Mouse (Mus musculus) splenic B cell, adult 2 months (primary cell): Measurements from ENCODE around the gene Olfr214.
"Not testable (repeated sequence)": the region's sequence is repeated elsewhere in the genome, so short reads cannot be mapped to it uniquely, and the experiment has no call there.

Experiments
- DNase-seq: peaks from one replicate; pipeline ENCODE4 v3.0.0-alpha.2; 2011; ENCODE audit warnings: low read depth, low spot score
- H3K27me3 ChIP-seq: 2 replicates; pipeline ENCODE4 v1.6.1; 2012; ENCODE audit warnings: mild to moderate bottlenecking, low read length, moderate library complexity, mixed read lengths; ENCODE audit not compliant: control insufficient read depth, poor library complexity, insufficient read depth, severe bottlenecking
- H3K36me3 ChIP-seq: 2 replicates; pipeline ENCODE4 v1.6.1; 2012; ENCODE audit warnings: mild to moderate bottlenecking, low read length, moderate library complexity, mixed read lengths; ENCODE audit not compliant: control insufficient read depth, poor library complexity, insufficient read depth, severe bottlenecking

Gene Olfr214

DNA sequence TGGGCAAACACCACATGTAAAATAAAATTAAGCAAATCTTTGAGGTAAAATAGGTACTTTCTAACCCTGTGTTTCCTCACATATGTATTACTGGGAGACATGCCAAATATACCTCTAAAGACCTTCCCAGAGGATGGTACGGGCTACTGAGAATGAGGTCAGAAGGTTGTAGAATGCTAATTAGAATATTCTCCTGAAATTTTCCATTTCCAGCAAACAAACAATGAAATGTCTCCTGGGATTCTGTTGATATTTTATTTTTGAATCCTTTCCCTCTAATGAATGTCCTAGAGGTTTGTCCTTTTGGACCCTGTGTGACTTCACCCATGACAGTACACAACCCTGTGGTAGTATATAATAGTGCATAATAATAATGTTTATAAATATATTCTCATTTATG is at the start of gene Olfr214:
Olfr214 (plus strand) TSS at position 301 of the 400 bp plus-strand sequence.
- no peaks in the 10 kb centered on the region for H3K36me3 ChIP-seq
- H3K27me3 ChIP-seq: no peaks in the 10 kb centered on the region
- DNase-seq: no peak

- not testable (repeated sequence) for DNase-seq, H3K36me3 ChIP-seq, H3K27me3 ChIP-seq
Observed at GRCm38 (mm10) chr6:116506302-116507003, 47.6 kb upstream of the Olfr214 start, which contains the start of gene Olfr212. Gene Olfr212, plus strand, starts transcription at chr6:116506516.

DNA sequence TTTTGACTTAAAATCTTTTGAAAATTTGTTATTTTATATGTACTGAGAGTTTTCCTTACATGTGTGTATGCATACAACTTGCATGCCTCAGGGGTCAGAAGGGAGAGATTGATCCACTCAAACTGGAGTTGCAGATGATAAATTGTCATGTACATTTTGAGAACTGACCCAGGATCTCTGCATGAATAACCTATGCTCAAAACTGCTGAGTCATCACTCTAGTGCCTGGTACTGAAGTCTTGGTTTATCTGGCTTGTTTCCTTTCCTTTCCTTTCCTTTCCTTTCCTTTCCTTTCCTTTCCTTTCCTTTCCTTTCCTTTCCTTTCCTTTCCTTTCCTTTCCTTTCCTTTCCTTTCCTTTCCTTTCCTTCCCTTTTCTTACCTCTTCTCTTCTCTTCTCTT is 39.2 kb upstream of the Olfr214 start:
- DNase-seq: no peak
- Histone ChIP-seq H3K36me3 (no peaks in the 10 kb centered on the region), H3K27me3 (no peaks in the 10 kb centered on the region)

- H3K36me3 ChIP-seq: no peaks in the 10 kb centered on the region
- no peaks in the 10 kb centered on the region for H3K27me3 ChIP-seq
- no peak for DNase-seq
Observed at GRCm38 (mm10) chr6:116538156-116538555, 15.9 kb upstream of the Olfr214 start, which contains the start of gene Olfr213. Gene Olfr213, plus strand, starts transcription at chr6:116538456.

DNA sequence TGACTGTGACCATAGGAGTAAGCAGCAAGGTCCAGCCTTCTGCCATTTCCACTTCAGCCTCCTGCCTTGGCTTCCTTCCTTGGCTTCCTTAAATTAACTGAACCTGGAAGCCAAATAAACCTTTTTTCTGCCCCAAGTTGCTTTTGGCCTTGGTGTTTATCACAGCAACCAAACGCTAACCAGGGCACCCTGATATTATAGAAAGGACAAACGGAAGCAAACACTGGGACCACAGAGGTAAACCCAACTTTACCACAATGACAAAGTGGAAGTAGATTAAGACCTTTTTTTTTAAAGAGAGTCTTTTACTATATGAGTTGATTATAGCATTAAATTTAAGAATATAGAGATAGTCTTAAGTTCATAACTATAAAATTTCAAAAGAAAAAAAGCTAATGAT is 11.5 kb upstream of the Olfr214 start:
- no peak for DNase-seq
- no peaks in the 10 kb centered on the region for H3K27me3 ChIP-seq

GRCm38 (mm10) chr6:116550841-116551240 is 3.2 kb upstream of the Olfr214 start, which contains the start of gene Gm5580:
Gene Gm5580, plus strand, starts transcription at chr6:116551141.
- not testable (repeated sequence) for H3K36me3 ChIP-seq, H3K27me3 ChIP-seq, DNase-seq

More for the DNA sequence above, 11.5 kb upstream of the Olfr214 start:
- H3K36me3 ChIP-seq: no peaks in the 10 kb centered on the region

DNA sequence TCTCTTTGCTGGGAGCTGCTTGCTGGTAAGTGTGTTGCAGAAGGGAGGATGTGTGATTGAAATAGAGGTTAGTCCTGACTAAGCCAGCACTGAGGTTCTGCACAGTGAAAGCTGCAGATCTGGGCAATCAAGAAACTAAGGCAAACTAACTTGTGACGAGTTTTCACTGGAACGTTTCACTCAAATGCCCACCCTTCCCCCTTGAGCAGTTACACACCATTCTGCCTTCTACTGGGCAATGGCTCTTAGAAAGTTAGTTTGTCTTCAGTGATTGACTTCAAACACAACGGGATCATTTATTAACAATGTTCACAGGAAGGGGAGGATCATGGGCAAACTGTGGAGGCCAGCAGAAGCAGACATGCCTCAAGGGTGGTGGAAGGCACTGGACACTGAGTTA is 917 bp downstream of the Olfr214 start:
- no peaks in the 10 kb centered on the region for H3K27me3 ChIP-seq
- DNase-seq: no peak
- no peaks in the 10 kb centered on the region for H3K36me3 ChIP-seq

- no peaks in the 10 kb centered on the region for H3K27me3 ChIP-seq
- no peaks in the 10 kb centered on the region for H3K36me3 ChIP-seq
- peak; percentile 33 for DNase-seq
Observed at GRCm38 (mm10) chr6:116569834-116570233, 15.8 kb downstream of the Olfr214 start.

GRCm38 (mm10) chr6:116584095-116584494 is 30.1 kb downstream of the Olfr214 start, which contains the start of gene Olfr215:
Gene Olfr215, minus strand, starts transcription at chr6:116584195.
- no peak for DNase-seq
- H3K36me3 ChIP-seq: no peaks in the 10 kb centered on the region
- no peaks in the 10 kb centered on the region for H3K27me3 ChIP-seq

GRCm38 (mm10) chr6:116600969-116601368 is 46.9 kb downstream of the Olfr214 start:
- DNase-seq, H3K36me3 ChIP-seq, H3K27me3 ChIP-seq: not testable (repeated sequence)

DNA sequence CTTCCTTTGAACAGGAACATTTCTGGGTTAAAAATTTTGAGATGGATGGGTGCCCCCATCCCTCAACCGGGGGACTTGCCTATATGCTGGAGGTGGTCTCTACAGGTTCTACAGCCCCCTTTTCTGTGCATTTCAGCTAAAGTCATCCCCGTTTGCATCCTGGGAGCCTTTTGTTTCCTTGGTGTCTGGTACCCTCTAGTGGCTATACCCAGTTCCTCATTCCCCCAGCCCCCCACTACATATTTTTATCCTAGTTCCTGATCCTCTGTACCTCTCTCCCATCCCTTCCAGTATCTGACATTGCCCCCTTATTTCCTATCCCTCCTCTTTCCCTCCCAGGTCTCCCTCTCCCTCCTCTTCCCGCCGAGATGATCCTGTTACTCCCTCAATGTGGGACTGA is 53.2 kb downstream of the Olfr214 start:
- Histone ChIP-seq H3K36me3 (no peaks in the 10 kb centered on the region), H3K27me3 (no peaks in the 10 kb centered on the region)
- DNase-seq: no peak
